Mouse (Mus musculus): ENCODE results near the gene Tmcc3.

The Tmcc3 gene

GRCm38 (mm10) chr10:94417643-94418042, 105.9 kb downstream of the Tmcc3 start:
- no peak for DNase-seq (ENCODE audit: low spot score)

GRCm38 (mm10) chr10:94426000-94426920, 114.5 kb downstream of the Tmcc3 start:
- no peak for DNase-seq (ENCODE audit: low spot score)

GRCm38 (mm10) chr10:94426921-94427270, 115.1 kb downstream of the Tmcc3 start:
- no peak for DNase-seq (ENCODE audit: low spot score)

GRCm38 (mm10) chr10:94428186-94428942, 116.6 kb downstream of the Tmcc3 start:
- no peak for DNase-seq (ENCODE audit: low spot score)

GRCm38 (mm10) chr10:94430566-94430965, 118.8 kb downstream of the Tmcc3 start:
- DNase-seq (ENCODE audit: low spot score): no peak

GRCm38 (mm10) chr10:94432933-94433332, 121.2 kb downstream of the Tmcc3 start:
- DNase-seq (ENCODE audit: low spot score): no peak

GRCm38 (mm10) chr10:94433901-94434300, 122.2 kb downstream of the Tmcc3 start:
- no peak for DNase-seq (ENCODE audit: low spot score)

GRCm38 (mm10) chr10:94442725-94443124, 131.0 kb downstream of the Tmcc3 start:
- DNase-seq (ENCODE audit: low spot score): no peak

GRCm38 (mm10) chr10:94443453-94443852, 131.7 kb downstream of the Tmcc3 start:
- no peak for DNase-seq (ENCODE audit: low spot score)

GRCm38 (mm10) chr10:94445192-94445591, 133.4 kb downstream of the Tmcc3 start:
- DNase-seq (ENCODE audit: low spot score): no peak

GRCm38 (mm10) chr10:94446379-94447008, 134.7 kb downstream of the Tmcc3 start:
- DNase-seq (ENCODE audit: low spot score): no peak

GRCm38 (mm10) chr10:94449676-94450075, 137.9 kb downstream of the Tmcc3 start:
- no peak for DNase-seq (ENCODE audit: low spot score)

GRCm38 (mm10) chr10:94450781-94451180, 139.0 kb downstream of the Tmcc3 start:
- DNase-seq (ENCODE audit: low spot score): no peak

GRCm38 (mm10) chr10:94457454-94457853, 145.7 kb downstream of the Tmcc3 start:
- DNase-seq (ENCODE audit: low spot score): no peak

- DNase-seq (ENCODE audit: low spot score): no peak
Observed at GRCm38 (mm10) chr10:94458690-94459089, 146.9 kb downstream of the Tmcc3 start.

GRCm38 (mm10) chr10:94461378-94461777, 149.6 kb downstream of the Tmcc3 start:
- DNase-seq (ENCODE audit: low spot score): peak; percentile 19

GRCm38 (mm10) chr10:94461871-94462270, 150.1 kb downstream of the Tmcc3 start:
- DNase-seq (ENCODE audit: low spot score): no peak

- no peak for DNase-seq (ENCODE audit: low spot score)
Observed at GRCm38 (mm10) chr10:94462386-94463064, 150.8 kb downstream of the Tmcc3 start.

- DNase-seq (ENCODE audit: low spot score): no peak
Observed at GRCm38 (mm10) chr10:94463410-94463809, 151.7 kb downstream of the Tmcc3 start.

GRCm38 (mm10) chr10:94465646-94466045, 153.9 kb downstream of the Tmcc3 start:
- DNase-seq (ENCODE audit: low spot score): no peak

- no peak for DNase-seq (ENCODE audit: low spot score)
Observed at GRCm38 (mm10) chr10:94466313-94466712, 154.6 kb downstream of the Tmcc3 start.

GRCm38 (mm10) chr10:94471487-94471886, 159.7 kb downstream of the Tmcc3 start:
- DNase-seq (ENCODE audit: low spot score): no peak
